In genomic region chr17:35841076-35841950, GRCm38 (mm10) we compare ENCODE assay signal across 8 mouse cellular contexts. TPM values are rescaled to one million over a fixed set of nuclear protein-coding genes. Genes with fewer than 3 reads are reported as not detected.
DNase-seq lines count a peak whose midpoint lies in the region; ATAC-seq lines count a peak whose summit lies in the region.

Mdc1 (plus strand) TSS chr17:35841515.

- peak; percentile 71 for ATAC-seq in megakaryocyte progenitor cell, adult 5-6 weeks (replicated peaks; ENCODE audit: poor library complexity)

- DNase-seq in adipocyte (ENCODE audit: low spot score) = peak; percentile 100
- DNase-seq in embryo, embryonic 10 days (ENCODE audit: low spot score) = peak; percentile 100
- peak; percentile 96 for DNase-seq in gastrocnemius, postnatal 10 days
- DNase-seq in induced T-regulatory cell, adult 2 months (ENCODE audit: low read depth) = peak; percentile 100
- DNase-seq in left cerebral cortex, adult 9 months (ENCODE audit: low spot score in 2 of 2) = peak; percentile 99 to 100
- peak; percentile 98 for DNase-seq in right cerebral cortex, postnatal 14 days
- peak; percentile 98 to 99 for DNase-seq in urinary bladder, postnatal 36 days (ENCODE audit: low spot score in 2 of 2)

RNA-seq across cellular contexts. Expression of gene Mdc1, which starts in this region (rescaled TPM):
- 10 to 100 TPM; 10.1 to 14.6 TPM for total RNA-seq in gastrocnemius, postnatal 10 days (2021)
- total RNA-seq in megakaryocyte progenitor cell, adult 5-6 weeks (2015) = 77.6 and 77.8 TPM in 2 replicates
- 17.5 and 17.6 TPM in 2 replicates for total RNA-seq in megakaryocyte progenitor cell, adult 5-6 weeks (2017)

Comparison
In these comparisons a context has a peak if more than half of its experiments do, and no peak if none do; other contexts are left out.
1. Peak in every context shown above with its lines: DNase-seq and ATAC-seq.